Mouse (Mus musculus) hindbrain, postnatal 0 days (tissue): ENCODE measurements around the gene Ep400. TPM values are rescaled to one million over a fixed set of nuclear protein-coding genes. Genes with fewer than 3 reads are reported as not detected.

ENCODE experiments used
- ATAC-seq: fragments of 200-750 bp; cut with Nextera tagmentation; 2 replicates; pipeline ENCODE4 v1.8.0; 2017; ENCODE audit warnings: mild to moderate bottlenecking, moderate TSS enrichment, moderate library complexity
- DNase-seq: peaks from one replicate; pipeline ENCODE4 v3.0.0-alpha.2; 2015; ENCODE audit warnings: low spot score
- H3K27ac ChIP-seq: fragments of 300-500 bp; sonication (generic); 2 replicates; pipeline ENCODE4 v1.5.1; 2014; ENCODE audit warnings: mild to moderate bottlenecking
- H3K27me3 ChIP-seq: fragments of 300-500 bp; sonication (generic); 2 replicates; pipeline ENCODE4 v1.6.1; 2014; ENCODE audit warnings: low read length, mixed read lengths; ENCODE audit not compliant: insufficient read depth
- H3K36me3 ChIP-seq: fragments of 300-500 bp; sonication (generic); 2 replicates; pipeline ENCODE4 v1.6.1; 2014; ENCODE audit warnings: low read length, mixed read lengths; ENCODE audit not compliant: insufficient read depth
- H3K4me1 ChIP-seq: fragments of 300-500 bp; sonication (generic); 2 replicates; pipeline ENCODE4 v1.6.1; 2014; ENCODE audit warnings: antibody characterized with exemption, low read length, mixed read lengths; ENCODE audit not compliant: insufficient read depth
- H3K4me2 ChIP-seq: fragments of 300-500 bp; sonication (generic); 2 replicates; pipeline ENCODE4 v1.6.1; 2014; ENCODE audit warnings: low read depth, mild to moderate bottlenecking, low read length, moderate library complexity, mixed read lengths
- H3K4me3 ChIP-seq: fragments of 300-500 bp; sonication (generic); 2 replicates; pipeline ENCODE4 v1.5.1; 2014; ENCODE audit warnings: low read length
- H3K9ac ChIP-seq: fragments of 300-500 bp; sonication (generic); replicated peaks from 2 replicates; pipeline ENCODE4 v1.6.1; 2014; ENCODE audit warnings: mild to moderate bottlenecking, low read length, moderate library complexity, mixed read lengths
- H3K9me3 ChIP-seq: fragments of 300-500 bp; sonication (generic); 2 replicates; pipeline ENCODE4 v1.6.1; 2016; ENCODE audit warnings: low read length, mixed read lengths
- CTCF ChIP-seq: IDR thresholded peaks from 2 replicates; pipeline ENCODE4 v1.5.1; 2016; ENCODE audit warnings: antibody characterized with exemption, control low read depth, low read depth
- WGBS: fragments of 180-500 bp; shearing (Covaris S2); extraction: QIAGEN DNeasy Blood & Tissue Kit; methylation state at CpG from one replicate; pipeline ENCODE4 v1.1.7; 2014; 5-methylcytosine and 5-hydroxymethylcytosine counted together
- polyA plus RNA-seq: library from polyadenylated mRNA; unstranded; fragments of >200 nt; fragmentation: Nextera tagmentation; extraction: Ambion mirVana; gene quantifications from 2 replicates; pipeline ENCODE4 v1.2.1, GENCODE M21; 2015
- total RNA-seq: library from RNA; depleted of rRNA; stranded (reverse); fragments of >200 nt; gene quantifications from 2 replicates; pipeline ENCODE4 v1.2.3, GENCODE M21; 2014

Gene Ep400
- total and polyA plus RNA-seq, 2 experiments from 2014 or later, result 35.0 to 63.3 TPM

DNA sequence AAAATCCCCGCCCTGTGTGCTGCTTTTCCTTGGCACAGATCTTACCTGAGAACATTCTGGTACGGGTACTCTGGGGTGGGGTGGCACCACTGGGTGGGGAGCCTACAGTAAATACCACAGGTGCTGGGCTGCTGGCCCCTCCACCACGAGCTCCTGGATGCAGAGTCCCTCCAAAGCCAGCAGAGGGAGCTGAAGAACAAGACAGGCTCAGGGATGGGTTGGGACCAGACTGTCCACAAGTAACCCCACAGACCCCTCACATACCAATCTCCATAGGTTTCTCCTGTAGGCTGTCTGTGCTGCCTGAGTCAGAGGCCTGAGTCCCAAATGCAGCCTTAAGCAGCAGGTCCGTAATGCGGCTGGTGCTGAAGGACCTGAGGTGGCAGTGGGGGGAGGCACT is 18.2 kb upstream of the Ep400 start:
- WGBS, result 61% methylated on average over 5 of the region's 5 CpGs
- peak; percentile 85 for TF ChIP-seq CTCF
- H3K27ac ChIP-seq, result no peak overlapping the region
- DNase-seq, result peak; percentile 81
- no peaks in the 10 kb centered on the region for H3K27me3 ChIP-seq
- H3K4me3 ChIP-seq, result no peak overlapping the region
- no peaks in the 10 kb centered on the region for H3K9me3 ChIP-seq
- no peak overlapping the region for H3K4me2 ChIP-seq
- no peak overlapping the region for H3K9ac ChIP-seq
- H3K36me3 ChIP-seq, result peaks cover 73% of the 10 kb centered on the region
- no peaks in the 10 kb centered on the region for H3K4me1 ChIP-seq
- peak; percentile 68 for ATAC-seq

DNA sequence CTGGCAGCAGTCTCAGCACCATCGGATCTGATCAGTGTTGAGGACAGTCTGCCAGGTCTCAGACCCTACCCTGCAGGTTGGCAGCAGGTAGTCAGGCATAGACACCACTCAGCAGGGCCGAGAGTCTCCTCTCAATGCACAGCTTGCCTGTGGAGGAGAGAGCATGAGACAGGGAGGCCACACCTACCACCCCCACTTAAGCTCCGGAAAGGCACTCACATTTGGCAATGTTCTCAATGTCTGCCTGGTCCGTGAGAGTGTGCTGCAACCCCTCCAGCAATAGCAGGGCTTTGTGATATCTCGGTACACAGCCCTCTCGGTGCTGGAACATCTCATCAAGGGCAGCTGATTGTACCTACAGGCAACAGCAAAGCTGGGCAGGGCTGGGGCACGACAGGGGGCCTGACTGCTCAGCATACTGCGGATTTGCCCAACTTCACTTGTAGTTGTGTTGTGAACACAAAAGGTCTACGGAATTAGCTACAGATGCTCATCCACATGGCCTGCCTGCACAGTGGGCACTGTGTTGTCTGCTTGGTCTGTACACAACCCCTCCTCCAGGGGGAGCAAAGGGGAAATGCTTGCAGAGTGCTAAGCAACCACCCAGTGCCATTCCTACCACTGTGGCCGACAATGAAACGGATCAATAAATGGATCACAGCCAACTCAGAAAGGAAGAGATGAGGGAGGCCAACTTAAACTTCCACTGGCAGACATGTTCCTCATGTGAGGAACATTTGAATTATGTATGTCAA is 15.7 kb upstream of the Ep400 start:
- DNase-seq (peak; percentile 9), ATAC-seq (no peak)
- Histone ChIP-seq H3K4me2 (no peak overlapping the region), H3K27ac (no peak overlapping the region), H3K4me3 (no peak overlapping the region), H3K9me3 (no peaks in the 10 kb centered on the region), H3K4me1 (no peaks in the 10 kb centered on the region), H3K9ac (no peak overlapping the region), H3K36me3 (peaks cover 49% of the 10 kb centered on the region), H3K27me3 (no peaks in the 10 kb centered on the region)
- 63% methylated on average over 11 of the region's 11 CpGs for WGBS
- TF ChIP-seq CTCF, result peak; percentile 57

DNA sequence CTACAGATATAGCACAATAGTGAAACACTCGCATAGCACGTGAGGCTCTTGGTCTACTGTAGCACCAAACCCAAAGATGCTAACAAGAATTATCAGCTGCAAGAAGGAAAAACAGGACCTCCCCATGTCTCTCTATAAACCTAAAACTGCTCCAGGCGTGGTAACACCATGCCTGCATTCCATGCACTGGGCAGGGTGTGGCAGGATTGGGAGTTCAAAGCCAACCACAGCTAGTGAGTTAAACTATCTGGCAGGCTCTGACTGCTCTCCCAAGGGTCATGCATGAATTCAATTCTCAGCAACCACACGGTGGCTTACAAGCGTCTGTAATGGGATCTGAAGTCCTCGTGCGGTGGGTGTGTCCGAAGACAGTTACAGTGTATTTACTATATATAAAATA is 12.6 kb upstream of the Ep400 start:
- peaks cover 22% of the 10 kb centered on the region for H3K36me3 ChIP-seq
- ATAC-seq (no peak), DNase-seq (no peak)
- 74% methylated on average over 8 of the region's 8 CpGs for WGBS
- H3K27ac ChIP-seq, result no peak overlapping the region
- TF ChIP-seq CTCF, result no peak
- H3K9me3 ChIP-seq, result no peaks in the 10 kb centered on the region
- no peak overlapping the region for H3K4me3 ChIP-seq
- H3K9ac ChIP-seq, result no peak overlapping the region
- H3K4me1 ChIP-seq, result no peaks in the 10 kb centered on the region
- no peaks in the 10 kb centered on the region for H3K27me3 ChIP-seq
- no peak overlapping the region for H3K4me2 ChIP-seq

DNA sequence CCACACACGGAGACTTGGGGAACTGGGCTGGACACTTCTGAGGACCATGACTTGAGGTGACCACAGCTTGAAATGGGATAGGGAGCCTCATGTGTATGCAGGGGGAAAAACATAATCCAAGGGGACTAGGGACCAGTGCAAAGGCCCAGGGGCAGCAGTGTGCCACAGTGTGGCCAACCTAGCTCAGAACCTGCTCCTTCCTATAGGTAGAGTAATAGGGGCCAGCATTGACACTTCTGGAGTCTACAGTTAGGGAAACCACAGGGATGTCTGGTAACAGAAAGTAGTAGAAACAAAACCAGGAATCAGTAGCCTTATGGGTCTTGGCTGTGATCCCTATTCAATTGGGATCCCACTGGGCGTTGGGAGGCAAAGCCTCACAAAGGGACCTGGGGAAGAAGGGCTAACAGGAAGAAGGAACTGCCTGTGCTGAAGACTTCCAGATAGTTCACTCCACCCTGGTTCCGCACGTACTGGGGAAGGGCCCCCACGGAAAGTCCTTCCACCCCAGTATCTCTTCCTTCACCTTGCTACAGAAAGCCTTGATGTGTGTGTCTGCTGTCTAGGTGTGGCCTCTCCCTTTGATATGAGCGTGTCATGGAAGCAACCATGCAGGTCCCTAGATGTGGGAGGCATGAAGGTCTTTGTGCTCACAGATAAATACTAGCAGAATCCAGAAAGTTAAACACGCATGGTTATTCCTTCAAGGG is 11.2 kb upstream of the Ep400 start:
- Histone ChIP-seq H3K9ac (no peak overlapping the region), H3K27me3 (no peaks in the 10 kb centered on the region), H3K36me3 (peaks cover 7% of the 10 kb centered on the region), H3K4me1 (no peaks in the 10 kb centered on the region), H3K4me3 (no peak overlapping the region), H3K9me3 (no peaks in the 10 kb centered on the region), H3K27ac (no peak overlapping the region), H3K4me2 (no peak overlapping the region)
- DNase-seq, result no peak
- 84% methylated on average over 7 of the region's 7 CpGs for WGBS
- TF ChIP-seq CTCF, result no peak
- ATAC-seq, result no peak

DNA sequence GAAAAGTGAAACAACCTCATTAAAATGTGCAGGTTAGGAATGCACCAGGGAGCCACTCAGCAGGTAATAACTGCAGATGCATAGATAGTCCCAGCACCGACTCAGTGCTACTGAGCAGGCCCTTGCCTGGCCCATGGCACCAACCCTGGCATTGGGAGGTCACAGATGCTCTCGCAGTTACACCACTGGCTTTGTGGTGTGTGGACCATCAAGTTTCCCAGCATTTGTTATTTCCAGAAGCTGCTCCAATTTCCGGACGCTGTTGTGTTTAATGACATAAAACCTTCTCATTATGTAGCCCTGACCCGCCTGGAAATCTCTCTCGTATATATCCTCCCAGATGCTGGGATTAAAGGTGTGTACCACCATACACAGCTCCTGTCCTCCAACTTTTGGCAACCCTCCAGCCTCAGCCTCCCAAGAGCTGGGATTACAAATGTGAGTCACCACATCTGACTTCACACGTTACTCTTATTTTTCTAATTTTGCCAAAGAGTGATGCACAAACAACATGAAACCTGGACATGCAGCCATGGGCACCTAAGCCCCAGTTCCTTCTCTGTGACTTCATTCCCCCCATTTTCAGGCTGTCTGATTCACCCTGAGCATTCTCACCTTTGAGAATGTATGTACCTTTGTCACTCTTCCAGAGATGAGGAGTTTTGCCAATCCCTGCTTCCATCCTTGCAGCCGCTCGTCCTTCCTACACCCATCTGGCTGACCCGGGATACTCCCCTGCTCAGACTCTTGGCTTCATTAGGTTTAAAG is 10.4 kb upstream of the Ep400 start:
- H3K9me3 ChIP-seq, result no peaks in the 10 kb centered on the region
- H3K4me3 ChIP-seq, result peak overlapping the region; percentile 74
- no peaks in the 10 kb centered on the region for H3K27me3 ChIP-seq
- no peaks in the 10 kb centered on the region; the same call in 1 of the 2 replicates for H3K36me3 ChIP-seq
- TF ChIP-seq CTCF, result no peak
- H3K9ac ChIP-seq, result peak overlapping the region; percentile 76
- H3K4me1 ChIP-seq, result no peaks in the 10 kb centered on the region
- ATAC-seq (peak; percentile 75), DNase-seq (no peak)
- H3K4me2 ChIP-seq, result peak overlapping the region; percentile 84
- WGBS, result 54% methylated on average over 10 of the region's 10 CpGs
- peak overlapping the region; percentile 34; the same call in 1 of the 2 replicates for H3K27ac ChIP-seq

DNA sequence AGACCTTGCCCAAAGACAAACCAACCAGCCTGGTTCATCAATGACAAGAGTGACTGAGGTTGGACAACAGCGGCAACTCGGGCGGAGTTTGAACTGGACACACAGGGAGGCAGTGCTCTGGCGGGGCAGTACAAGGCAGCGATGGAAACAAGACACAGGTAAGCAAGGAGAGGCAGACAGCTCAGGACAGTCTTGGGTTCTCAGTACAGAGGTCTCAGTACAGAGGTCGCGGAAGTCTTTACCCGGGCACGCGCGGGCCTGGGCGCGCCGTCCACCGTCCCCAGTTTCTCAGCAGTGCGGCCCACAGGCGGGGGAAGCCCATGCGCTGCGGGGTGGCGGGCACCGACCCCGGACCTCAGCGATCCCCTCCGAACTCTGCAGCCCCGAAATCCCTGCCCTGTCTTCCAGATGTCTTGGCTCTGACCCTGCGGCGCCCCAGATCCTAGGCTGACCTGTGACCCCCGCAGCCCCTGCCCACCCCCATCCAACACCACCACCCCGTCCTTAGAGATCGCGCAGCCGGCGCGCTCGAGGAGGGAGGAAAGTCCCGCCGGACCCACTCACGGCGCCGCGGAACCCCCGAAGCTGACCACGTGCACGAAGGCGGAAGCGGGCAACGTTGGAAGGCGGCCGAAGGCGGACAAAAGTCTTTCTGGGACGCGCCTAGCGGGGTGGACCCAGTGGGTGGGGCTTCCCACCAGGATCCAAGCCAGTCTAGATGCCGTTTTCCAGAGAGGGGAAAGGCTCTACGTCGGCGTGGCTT is 9.7 kb upstream of the Ep400 start, which contains the start of gene Pus1:
Pus1 (minus strand) TSS at position 662 of the 763 bp plus-strand sequence.
- Histone ChIP-seq H3K27ac (peak within 1 kb of the TSS; percentile 34; the same call in 1 of the 2 replicates), H3K9ac (peak within 1 kb of the TSS; percentile 76), H3K4me1 (no peaks in the 10 kb centered on the region), H3K36me3 (peaks cover 4% of the 10 kb centered on the region; the same call in 1 of the 2 replicates), H3K9me3 (no peaks in the 10 kb centered on the region), H3K4me2 (peak within 1 kb of the TSS; percentile 84), H3K27me3 (no peaks in the 10 kb centered on the region), H3K4me3 (peak within 1 kb of the TSS; percentile 74)
- DNase-seq (peak; percentile 94), ATAC-seq (peak; percentile 84)
- no peak for TF ChIP-seq CTCF
- WGBS, result 1% methylated on average over 57 of the region's 57 CpGs
